Mouse (Mus musculus) small intestine, adult 2 months (tissue): ENCODE measurements at regions not wholly inside any gene's neighbourhood (a gene's known extent, or its start where the extent isn't known, plus 50 kb on each side); places are given as distances from the start of the nearest gene placed in this dataset.

Experiments
- CTCF ChIP-seq: fragments of 200-500 bp; IDR thresholded peaks from 2 replicates; pipeline ENCODE4 v1.5.1; 2012; ENCODE audit warnings: low read depth, mild to moderate bottlenecking, control low read depth, inconsistent platforms, low read length, moderate library complexity, mixed read lengths; ENCODE audit not compliant: insufficient replicate concordance, insufficient read length; ENCODE audit errors: extremely low read depth
- POLR2A ChIP-seq: fragments of 200-500 bp; IDR thresholded peaks from 2 replicates; pipeline ENCODE4 v1.6.1; 2012; ENCODE audit warnings: low read depth, mild to moderate bottlenecking, control low read depth, inconsistent platforms, low read length, moderate library complexity

GRCm38 (mm10) chr8:83837637-83838378, 62.1 kb upstream of the Adgrl1 start:
- no peak for TF ChIP-seq POLR2A
- no peak for TF ChIP-seq CTCF
